Mouse (Mus musculus): ENCODE data around the gene Myo1e.

Gene Myo1e

DNA sequence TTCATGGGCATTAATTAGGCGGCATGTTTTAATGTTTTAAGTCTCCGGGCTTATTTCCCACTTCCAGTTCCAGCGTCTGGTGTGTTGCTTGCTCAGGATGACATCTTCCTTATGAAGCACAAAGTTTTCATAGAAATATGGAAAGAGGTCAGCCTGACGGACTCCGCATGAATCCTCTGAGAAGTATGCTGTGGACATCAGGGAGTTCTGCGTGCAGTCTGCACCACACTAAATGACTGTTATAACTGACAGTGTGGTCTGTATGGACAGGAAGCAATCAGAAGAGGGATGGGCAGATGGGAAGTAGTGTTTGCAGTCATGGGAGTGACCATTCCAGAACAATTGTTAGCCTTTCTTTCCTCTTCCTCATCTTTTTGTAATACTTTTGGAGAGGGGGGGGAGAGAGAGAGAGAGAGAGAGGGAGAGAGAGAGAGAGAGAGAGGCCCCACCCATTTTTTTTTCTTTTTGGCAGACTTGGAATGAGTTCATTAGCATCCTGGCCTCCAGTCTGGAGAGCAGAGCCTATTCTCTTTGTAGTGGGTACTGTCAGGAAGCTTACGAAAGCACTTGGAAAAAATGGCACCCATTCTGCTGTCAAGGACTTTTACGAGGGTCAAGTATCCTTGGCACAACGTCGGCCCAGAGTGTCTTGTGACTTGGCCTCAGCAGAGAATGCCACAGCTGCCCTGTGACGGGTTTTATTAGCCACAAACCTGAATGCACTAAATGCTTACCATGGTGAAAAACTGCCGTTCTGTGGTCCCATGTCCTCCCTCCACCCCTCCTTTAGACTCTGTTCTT is 42.9 kb downstream of the Myo1e start:
- peak; percentile 67 for DNase-seq (ENCODE audit: low read depth, low spot score)

DNA sequence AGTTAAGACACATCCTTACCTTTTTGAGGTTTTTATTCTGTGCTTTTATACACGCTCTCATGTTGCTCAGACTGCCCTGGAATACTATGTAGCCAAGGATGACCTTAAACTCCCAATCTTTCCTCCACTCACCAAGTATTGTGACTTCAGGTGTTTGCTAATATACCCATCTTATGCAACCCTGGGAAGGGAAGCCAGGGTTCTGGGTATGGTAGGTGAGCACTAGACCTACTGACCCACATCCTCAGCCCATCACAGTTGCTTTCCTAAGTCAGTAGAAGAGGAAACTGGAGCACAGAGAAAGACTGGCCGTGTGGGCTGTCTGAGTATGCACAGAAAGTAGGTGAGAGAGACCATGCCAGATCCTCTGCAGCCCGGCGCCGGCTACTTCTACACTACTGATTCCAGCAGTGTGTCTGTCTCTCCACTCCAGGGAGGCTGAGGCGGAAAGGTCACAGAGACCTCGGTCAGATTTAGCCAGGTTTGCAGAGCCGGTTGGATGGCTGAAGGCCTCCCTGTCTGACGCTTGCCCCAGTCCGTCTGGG is 44.4 kb downstream of the Myo1e start:
- no peak for DNase-seq (ENCODE audit: low read depth, low spot score)

DNA sequence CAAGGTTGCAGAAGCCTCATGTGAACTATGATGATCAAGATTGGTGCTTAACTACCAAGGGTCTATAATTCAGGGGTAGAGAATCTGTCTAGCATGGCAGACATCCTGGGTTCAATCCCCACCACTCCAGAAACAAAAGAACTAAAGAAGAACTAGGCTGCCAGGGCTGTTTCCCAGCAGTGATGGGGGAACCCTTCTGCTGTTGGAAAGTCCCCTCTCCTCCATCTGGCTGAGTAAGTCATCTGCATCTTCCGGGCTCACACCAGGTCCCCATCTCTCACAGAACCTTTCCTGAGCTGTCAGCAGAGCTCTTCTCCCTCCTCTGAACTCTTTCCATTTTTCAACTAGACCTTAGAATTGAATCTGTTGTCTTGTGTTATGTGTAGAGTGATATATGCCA is 45.9 kb downstream of the Myo1e start:
- no peak for DNase-seq (ENCODE audit: low read depth, low spot score)

DNA sequence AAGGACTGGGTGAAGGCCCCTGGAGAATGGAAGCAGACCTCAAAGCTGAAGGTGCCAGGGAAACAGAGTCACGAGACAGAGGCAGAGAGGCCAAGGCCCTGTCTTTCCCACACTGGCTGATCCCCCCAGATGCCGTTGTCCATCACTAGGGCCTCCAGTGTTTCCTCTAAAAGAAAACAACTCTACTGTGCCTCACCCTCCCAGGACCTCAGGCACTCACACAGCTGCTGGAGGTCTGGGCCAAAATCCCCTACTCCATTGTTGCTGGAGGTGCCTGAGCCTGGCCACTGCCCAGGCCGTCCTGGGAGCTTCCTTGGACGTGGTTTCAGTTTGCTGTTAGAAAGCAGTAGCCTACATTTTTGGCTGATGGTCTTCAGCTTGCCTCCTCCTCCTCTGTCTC is 47.9 kb downstream of the Myo1e start:
- no peak for DNase-seq (ENCODE audit: low read depth, low spot score)

DNA sequence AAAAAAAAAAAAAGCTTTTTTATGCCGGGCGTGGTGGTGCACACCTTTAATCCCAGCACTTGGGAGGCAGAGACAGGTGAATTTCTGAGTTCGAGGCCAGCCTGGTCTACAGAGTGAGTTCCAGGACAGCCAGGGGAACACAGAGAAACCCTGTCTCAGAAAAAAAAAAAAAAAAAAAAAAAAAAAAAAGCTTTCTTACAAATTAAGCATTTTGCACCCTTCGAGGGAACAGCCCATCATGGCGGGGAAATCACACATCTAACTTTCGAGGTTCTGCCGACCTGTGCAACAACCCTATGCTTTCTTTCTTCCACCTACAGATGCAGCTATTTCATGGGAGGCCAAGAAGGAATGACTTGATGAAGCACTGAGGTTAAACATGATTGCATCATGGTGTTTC is 48.9 kb downstream of the Myo1e start:
- DNase-seq (ENCODE audit: low read depth, low spot score): peak; percentile 46

DNA sequence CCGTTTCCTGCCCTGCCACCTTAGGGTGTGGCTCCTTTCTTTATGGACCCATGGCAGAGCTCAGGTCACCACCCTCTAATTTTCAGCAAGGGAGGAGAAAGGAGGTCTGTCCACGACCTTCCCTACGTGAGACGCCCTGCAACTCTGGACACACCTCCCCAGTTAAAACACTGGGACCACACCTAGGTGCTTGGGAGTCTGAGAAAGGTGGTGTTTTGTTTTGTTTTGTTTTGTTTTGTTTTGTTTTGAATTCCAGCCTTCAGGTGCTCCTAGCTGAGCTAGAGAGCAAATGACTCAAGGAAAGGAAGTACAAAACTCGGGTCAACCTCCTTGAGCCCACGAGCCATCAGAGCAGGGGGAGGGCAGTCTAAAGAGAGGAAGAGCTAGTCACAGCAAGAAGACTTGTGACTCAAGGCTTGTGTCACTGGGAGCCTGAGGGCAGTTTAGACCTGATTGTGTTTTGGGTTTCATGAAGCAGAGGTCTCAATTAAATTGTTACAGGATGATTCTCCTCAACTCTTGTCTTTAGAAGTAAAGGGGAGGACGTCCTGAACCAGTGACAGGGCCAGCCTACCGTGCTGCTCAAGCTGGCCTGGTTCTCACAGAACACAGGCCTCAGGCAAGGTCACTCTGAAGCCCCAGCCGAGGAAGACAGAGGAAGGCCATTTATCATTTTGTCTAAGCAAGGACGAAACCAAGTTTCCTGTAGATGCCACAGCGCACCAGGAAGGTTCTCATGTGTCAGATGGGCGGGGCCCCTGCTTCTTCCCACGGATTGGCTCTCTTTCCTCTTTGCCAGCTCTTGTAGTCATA is 50.3 kb downstream of the Myo1e start:
- DNase-seq (ENCODE audit: low read depth, low spot score): peak; percentile 78

DNA sequence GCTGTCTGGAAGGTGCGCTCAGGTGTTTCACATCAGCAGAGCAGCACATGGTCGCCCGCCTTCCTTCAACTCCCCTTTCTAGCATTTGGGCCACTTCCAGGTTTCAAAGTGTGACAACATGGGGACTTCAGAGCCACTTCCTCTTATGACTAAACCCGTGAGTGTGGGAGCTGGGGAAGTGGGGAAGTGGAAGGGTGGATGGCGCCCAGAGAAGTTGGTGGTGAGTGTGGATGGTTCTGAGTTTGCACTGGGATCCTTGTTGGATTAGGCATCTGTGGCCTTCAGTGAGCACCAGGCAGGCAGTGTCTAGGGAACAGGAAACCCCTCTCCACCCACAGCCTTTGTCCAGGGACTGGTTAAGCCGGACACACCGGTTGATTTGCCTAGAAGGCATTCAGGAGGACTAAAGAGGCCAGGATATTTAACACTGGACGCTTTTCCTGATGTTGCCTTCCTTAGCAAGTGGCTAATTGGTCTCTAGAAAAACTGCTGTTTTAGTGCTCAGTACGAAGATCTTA is 53.2 kb downstream of the Myo1e start:
- no peak for DNase-seq (ENCODE audit: low read depth, low spot score)

DNA sequence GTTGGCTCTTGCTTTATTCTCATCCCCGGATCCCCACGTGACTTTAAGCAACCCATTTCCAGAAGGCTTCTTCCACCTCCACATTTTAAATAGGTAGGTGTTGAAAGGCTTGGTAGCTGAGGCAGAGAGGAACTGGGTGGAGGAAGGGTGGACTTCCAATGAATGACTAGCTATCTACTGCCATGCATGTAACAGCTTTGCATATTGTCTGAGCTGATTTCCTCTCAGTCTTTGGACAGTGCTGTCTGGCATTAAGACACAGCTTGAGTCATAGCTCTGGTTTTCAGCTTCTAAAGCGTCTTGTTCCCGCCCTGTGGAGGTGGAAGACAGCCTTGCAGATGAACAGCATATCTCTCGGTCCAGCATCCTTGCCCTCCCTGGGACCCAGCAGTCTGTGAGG is 54.5 kb downstream of the Myo1e start:
- DNase-seq (ENCODE audit: low read depth, low spot score): peak; percentile 79

DNA sequence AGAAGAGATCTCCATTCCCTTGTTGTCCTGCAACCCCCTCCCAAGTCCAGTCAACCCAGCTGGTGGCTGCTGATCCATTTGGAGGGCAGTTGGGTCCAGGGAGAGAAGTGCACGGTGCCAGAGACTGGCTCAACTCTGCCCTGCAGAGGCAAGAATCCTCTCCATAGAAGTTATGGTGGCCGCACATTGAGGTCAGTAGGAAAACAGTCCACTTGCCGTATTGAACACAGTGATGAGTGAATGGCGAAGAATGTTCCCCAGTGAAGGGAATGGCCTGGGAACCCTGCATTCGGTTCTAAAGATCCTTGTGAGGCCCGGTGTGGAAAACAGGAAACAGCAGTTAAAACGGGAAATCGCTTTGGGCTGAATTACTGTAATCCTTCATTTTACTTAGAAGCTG is 56.0 kb downstream of the Myo1e start:
- DNase-seq (ENCODE audit: low read depth, low spot score): no peak

DNA sequence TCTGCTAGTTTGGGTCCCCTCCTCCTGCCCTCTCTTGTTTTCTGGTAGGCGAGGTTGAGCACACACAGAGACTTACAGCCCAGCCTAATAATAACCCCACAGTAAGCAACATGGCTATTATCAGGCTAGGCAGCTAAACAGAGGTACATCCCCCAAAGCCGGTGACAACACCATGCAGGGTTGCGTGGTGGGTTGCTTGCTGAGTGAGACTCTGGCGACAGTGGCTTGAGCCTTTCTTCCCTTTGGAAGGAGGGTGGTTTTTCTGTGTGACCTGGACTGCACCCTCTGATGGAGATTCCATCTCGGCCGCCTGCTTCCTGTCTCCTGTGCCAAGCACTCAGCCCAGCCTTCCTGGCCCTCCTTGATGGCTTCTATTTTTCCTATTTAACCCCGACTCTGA is 56.6 kb downstream of the Myo1e start:
- DNase-seq (ENCODE audit: low read depth, low spot score): no peak

DNA sequence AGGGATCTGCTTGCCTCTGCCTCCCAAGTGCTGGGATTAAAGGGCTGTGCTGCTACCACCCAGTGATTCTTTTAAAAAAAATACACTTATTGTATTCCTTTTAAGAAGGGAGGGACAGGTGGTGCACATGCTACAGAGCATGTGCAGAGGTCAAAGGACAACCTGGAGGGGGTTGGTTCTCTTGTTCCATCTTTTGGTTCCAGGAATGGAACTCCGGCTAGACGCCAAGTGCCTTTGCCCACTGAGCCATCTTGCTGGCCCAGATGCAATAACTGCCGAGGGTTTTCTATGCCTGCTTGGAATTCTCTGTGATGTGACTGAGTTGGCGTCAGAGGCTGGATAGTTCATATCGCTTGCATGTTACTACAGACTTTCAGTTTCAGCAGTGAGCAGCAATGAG is 58.4 kb downstream of the Myo1e start:
- DNase-seq (ENCODE audit: low read depth, low spot score): no peak

DNA sequence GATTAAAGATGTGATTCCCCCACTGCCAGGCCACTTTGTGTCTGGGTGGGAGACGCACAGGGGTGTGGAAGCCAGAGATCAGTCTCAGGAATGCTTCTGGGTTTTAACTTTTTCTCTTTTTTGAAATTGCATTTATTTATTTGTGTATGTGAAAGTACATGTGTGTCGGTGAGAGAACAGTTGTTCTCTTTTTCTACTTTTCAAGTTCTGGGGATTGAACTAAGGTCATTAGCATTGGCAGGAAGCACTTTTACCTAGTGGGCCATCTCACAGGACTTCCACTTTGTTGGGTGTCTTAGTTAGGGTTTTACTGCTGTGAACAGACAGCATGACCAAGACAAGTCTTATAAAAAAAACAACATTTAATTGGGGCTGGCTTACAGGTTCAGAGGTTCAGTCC is 59.0 kb downstream of the Myo1e start:
- no peak for DNase-seq (ENCODE audit: low read depth, low spot score)

DNA sequence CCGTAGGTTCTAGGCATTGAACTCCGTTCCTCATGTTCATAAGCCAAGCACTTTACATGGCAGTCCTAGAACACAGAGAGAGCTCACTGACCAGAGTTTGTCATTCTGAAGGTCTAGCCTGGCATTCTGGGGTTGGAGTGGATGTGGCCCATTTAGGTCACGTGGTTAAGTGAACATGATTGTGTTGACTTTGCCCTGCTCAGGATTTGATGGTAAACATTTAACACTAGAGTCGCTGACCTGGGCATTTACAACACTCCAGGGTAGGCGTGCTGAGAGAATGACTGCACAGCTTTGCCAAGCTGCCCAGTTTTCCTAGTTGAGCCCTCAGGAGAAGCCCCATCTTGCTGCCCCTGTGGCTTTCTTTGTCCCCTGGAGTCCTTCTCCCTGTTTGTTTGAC is 60.0 kb downstream of the Myo1e start:
- DNase-seq (ENCODE audit: low read depth, low spot score): no peak

DNA sequence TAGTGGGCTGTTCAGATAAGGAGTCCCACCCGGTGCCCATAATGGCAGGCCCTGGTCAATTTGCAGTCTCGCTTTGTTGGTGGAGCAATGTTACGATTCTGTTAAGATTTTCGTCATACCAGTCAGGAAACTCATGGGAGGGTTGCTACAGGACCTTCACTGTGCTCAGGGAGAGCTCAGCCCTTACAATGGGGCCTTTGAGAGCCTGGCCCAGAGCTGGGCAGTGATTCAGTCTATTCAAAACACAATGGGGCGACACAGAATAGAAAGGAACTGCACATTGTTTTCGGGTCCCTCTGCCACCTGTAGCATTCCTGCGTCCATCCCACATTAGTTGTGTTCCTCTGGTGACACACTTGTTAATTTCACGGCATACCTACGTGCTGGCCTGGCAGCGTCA is 62.2 kb downstream of the Myo1e start:
- DNase-seq (ENCODE audit: low read depth, low spot score): no peak

DNA sequence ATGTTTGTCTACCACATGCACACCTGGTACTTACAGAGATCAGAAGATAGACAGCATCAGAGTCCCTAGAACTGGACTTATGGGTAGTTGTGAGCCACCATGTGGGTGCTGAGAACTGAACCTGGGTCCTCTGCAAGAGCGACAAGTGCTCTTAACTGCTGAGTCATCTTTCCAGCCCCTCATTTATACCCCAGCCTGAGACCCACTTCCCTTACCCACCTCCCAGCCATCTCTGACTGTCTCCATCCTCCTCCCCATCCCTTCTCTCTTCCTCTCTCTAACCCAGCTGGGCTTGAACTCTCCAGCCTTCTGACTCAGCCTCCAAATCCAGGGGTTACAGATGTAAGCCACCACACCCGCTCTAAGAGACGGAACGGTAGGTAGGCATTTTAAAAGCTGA is 63.3 kb downstream of the Myo1e start:
- DNase-seq (ENCODE audit: low read depth, low spot score): no peak

DNA sequence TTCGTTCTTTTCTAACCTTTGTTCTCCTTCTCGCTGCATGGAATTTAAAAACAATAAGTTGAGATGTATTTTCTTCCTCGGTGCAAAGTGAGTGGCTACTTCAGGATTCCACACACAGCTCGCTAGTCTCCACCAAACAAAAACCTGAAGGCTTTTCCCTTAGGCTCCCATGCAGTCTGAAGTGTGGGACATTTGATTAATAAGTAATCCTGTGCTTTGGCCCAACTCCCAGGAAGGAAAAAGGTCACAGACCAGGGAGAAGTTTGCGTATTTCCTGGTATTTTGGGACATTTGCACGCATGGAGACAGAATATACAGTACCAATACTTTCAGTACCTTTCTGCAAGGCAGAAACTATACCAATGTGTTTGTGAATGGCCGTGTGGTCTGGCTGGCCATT is 64.0 kb downstream of the Myo1e start:
- no peak for DNase-seq (ENCODE audit: low read depth, low spot score)

DNA sequence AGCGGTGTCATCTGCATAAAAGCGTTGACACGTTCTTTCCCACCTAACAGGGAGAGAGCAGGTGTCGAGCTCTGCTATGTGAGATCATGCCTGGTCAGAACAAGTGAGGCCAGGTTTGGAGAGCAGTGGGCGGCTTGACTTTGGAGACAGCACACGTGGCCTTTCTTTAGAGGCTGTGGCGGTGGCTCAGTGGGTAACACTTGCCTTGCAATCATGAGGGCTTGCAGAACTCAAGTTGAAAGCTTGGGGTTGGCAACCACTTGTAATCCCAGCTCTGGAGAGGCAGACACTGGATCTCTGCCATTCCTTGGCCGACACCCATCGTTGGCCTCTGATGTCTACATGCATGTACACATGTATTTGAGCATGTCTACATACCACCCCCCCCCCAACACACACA is 64.5 kb downstream of the Myo1e start:
- DNase-seq (ENCODE audit: low read depth, low spot score): no peak

DNA sequence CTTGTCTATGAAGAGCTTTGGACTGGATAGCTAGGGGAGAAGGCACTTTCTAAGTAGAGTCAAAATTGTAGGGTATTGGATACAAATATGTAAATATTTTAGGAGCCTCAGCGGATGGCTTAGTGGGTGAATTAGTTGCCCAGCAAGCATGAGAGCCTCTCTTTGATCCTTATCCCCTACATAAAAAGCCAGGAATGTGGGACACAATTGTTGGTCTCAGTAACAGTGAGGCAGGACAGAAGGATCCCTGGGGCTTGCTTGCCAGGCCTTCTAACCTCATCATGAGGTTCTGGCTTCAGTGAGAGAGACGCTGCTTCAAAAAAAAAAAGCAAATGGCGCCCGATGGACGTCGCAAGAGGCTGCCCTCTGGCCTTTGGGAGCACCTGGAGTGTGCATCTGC is 66.9 kb downstream of the Myo1e start:
- no peak for DNase-seq (ENCODE audit: low read depth, low spot score)

DNA sequence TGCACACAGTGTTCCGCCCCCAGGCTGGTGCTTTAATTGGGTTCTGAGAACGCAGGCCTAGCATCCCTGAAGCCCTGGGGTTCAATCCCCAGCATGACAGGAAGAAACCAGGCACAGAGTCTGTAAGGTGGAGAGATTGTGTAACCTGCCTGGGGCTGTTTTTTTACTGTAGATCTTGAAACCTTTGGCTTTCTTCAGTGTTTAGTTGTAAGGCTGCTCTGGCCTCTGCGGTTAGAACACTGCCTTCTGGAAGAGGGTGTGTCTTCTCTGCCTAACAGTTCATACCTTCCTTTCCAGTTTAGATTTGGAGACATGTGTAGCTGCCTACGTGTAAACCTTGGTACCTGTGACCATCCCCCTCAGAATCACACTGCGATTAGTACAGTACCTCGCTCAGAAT is 67.3 kb downstream of the Myo1e start:
- no peak for DNase-seq (ENCODE audit: low read depth, low spot score)

DNA sequence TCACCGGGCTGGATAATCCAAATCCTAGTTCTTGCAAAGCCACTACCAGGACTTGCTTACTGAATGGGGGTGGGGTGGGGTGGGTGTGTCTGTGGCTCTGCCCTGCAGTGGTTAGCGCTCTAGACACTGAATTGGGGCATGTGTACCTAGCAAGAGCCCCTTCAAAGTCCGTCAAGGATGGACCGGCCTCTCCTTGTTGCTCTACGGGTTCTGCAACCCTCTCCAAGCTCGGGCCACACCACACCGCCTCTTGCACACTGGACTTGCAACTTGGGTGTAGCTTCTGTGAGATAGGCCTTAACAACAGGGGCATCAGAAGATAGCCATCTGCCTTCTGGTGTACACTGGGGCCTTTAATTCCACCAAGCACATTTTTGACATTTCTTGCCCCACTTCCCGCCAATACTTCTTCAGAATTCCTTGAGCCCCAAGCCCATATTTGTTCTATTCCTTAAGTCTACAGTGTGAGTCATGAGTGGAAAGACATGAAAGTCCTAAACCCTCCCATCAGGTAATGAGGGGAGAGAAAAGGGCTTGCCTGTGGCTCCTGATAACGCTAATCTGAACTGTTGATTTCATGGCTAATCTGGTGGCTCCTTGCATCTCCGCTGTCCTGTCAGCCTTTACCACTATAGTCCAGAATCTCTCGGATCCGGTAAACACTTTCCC is 67.9 kb downstream of the Myo1e start:
- DNase-seq (ENCODE audit: low read depth, low spot score): no peak

DNA sequence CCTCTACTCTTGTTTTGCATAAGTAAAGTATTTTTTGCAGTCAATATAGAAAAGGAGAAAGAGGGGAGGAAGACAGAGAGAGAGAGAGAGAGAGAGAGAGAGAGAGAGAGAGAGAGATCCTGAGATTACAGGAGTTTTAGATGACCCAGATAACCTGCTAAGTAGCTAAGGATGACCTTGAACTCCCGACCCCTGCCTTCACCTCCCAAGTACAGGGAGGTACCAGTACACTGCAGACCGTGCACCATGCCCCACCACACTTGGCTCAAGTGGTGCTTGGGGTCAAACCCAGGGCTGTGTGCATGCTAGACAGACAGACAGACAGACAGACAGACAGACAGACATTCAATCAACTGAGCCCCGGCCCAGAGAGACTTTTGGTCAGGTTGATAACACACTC is 69.9 kb downstream of the Myo1e start:
- no peak for DNase-seq (ENCODE audit: low read depth, low spot score)

DNA sequence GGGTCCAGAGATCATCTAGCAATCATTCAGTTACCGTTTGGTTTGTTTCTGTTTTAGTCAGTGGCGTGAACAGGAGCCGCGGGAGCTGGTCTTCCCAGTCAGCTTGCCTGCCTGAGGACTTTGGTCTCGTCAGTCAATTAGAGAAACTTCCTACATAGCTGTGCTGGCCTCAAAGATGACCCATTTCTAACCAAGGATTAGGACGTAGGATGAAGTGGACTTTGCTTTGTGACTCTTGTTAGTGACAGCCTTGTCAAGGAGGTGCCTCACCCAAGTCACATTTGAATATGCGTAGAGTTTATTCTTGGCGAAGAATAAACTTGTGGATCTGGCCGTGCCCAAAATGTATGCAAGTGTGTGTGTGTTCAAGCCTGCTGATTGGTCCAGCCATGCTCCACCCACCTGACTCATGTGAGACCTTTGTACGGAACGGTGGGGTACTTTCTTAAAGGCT is 70.4 kb downstream of the Myo1e start:
- no peak for DNase-seq (ENCODE audit: low read depth, low spot score)
